Comparison of ENCODE assay signal across 9 mouse cellular contexts in genomic region chr19:32954001-32954605, GRCm38 (mm10).
DNase-seq lines count a peak whose midpoint lies in the region; ATAC-seq and TF ChIP-seq lines count a peak whose summit lies in the region.
"Had no signal": no experiment of that assay in that cellular context is flagged by ENCODE, and none has a peak within 500 bp of the region (broad histone marks: within the 10 kb centered on the region; RNA-seq: fewer than 3 reads in every experiment).

No protein-coding gene starts in this region.

- no peaks in the 10 kb centered on the region for H3K36me3 ChIP-seq in forebrain, embryonic 11.5 days (ENCODE audit: control insufficient read depth, insufficient read depth, low read length)
- no peaks in the 10 kb centered on the region for H3K36me3 ChIP-seq in forebrain, embryonic 15.5 days
- H3K36me3 ChIP-seq in spleen, adult 2 months (ENCODE audit: control insufficient read depth, insufficient read depth, low read length): no peaks in the 10 kb centered on the region
- no peaks in the 10 kb centered on the region for H3K36me3 ChIP-seq in hindbrain, postnatal 0 days (ENCODE audit: insufficient read depth, low read length)
- no peaks in the 10 kb centered on the region for H3K36me3 ChIP-seq in megakaryocyte, embryonic 14.5 days (replicated peaks; ENCODE audit: low read length)
- H3K36me3 ChIP-seq: heart, embryonic 15.5 days had no signal

- ATAC-seq in forebrain, embryonic 11.5 days (replicated peaks; ENCODE audit: low FRiP score): peak; percentile 31; the same call in 1 of the 2 replicates
- no peak for ATAC-seq in forebrain, embryonic 15.5 days (replicated peaks)
- ATAC-seq in common myeloid progenitor, adult 5-6 weeks (replicated peaks; ENCODE audit: low read depth, poor library complexity, severe bottlenecking): peak; percentile 51
- peak; percentile 66; the same call in 1 of the 2 replicates for ATAC-seq in hindbrain, postnatal 0 days

- H3K4me1 ChIP-seq in forebrain, embryonic 11.5 days (replicated peaks; ENCODE audit: control insufficient read depth, insufficient read depth, low read length): 0 out of 2 replicates have a peak, but pooled peaks cover 9% of the 10 kb centered on the region
- peaks cover 6% of the 10 kb centered on the region; the same call in 1 of the 2 replicates for H3K4me1 ChIP-seq in forebrain, embryonic 15.5 days
- H3K4me1 ChIP-seq in spleen, adult 2 months (ENCODE audit: control insufficient read depth, insufficient read depth, insufficient read length): peaks cover 31% of the 10 kb centered on the region; the same call in 1 of the 2 replicates
- H3K4me1 ChIP-seq in hindbrain, postnatal 0 days (ENCODE audit: insufficient read depth, low read length): no peaks in the 10 kb centered on the region
- H3K4me1 ChIP-seq in megakaryocyte, embryonic 14.5 days: peaks cover 53% of the 10 kb centered on the region

- H3K27me3 ChIP-seq in forebrain, embryonic 11.5 days (ENCODE audit: control insufficient read depth, insufficient read depth, low read length): no peaks in the 10 kb centered on the region
- H3K27me3 ChIP-seq in forebrain, embryonic 15.5 days: no peaks in the 10 kb centered on the region
- H3K27me3 ChIP-seq in spleen, adult 2 months (ENCODE audit: control insufficient read depth, insufficient read depth, low read length): no peaks in the 10 kb centered on the region
- H3K27me3 ChIP-seq in hindbrain, postnatal 0 days (ENCODE audit: insufficient read depth, low read length): no peaks in the 10 kb centered on the region
- H3K27me3 ChIP-seq in megakaryocyte, embryonic 14.5 days (replicated peaks): peaks cover 21% of the 10 kb centered on the region
- H3K27me3 ChIP-seq: heart, embryonic 15.5 days had no signal

- no peaks in the 10 kb centered on the region for H3K9me3 ChIP-seq in forebrain, embryonic 11.5 days (ENCODE audit: control insufficient read depth, low read length)
- H3K9me3 ChIP-seq in forebrain, embryonic 15.5 days: no peaks in the 10 kb centered on the region
- no peaks in the 10 kb centered on the region for H3K9me3 ChIP-seq in hindbrain, postnatal 0 days (ENCODE audit: low read length)
- H3K9me3 ChIP-seq in megakaryocyte, embryonic 14.5 days: no peaks in the 10 kb centered on the region
- H3K9me3 ChIP-seq: heart, embryonic 15.5 days had no signal

- H3K9ac ChIP-seq in forebrain, embryonic 11.5 days (ENCODE audit: low read length): no peak overlapping the region
- H3K9ac ChIP-seq in forebrain, embryonic 15.5 days (replicated peaks): no peak overlapping the region
- H3K9ac ChIP-seq in hindbrain, postnatal 0 days (replicated peaks; ENCODE audit: low read length): no peak overlapping the region
- H3K9ac ChIP-seq: heart, embryonic 15.5 days had no signal

- 48% methylated on average over 4 of the region's 4 CpGs for WGBS in forebrain, embryonic 11.5 days
- WGBS in forebrain, embryonic 15.5 days: 32% methylated on average over 4 of the region's 4 CpGs
- 14% methylated on average over 4 of the region's 4 CpGs for WGBS in spleen, adult 2 months
- WGBS in hindbrain, postnatal 0 days: 35% methylated on average over 4 of the region's 4 CpGs

- no peak overlapping the region for H3K4me2 ChIP-seq in forebrain, embryonic 11.5 days (ENCODE audit: low read depth, low read length, severe bottlenecking)
- H3K4me2 ChIP-seq in forebrain, embryonic 15.5 days (replicated peaks): no peak overlapping the region
- no peak overlapping the region for H3K4me2 ChIP-seq in hindbrain, postnatal 0 days (ENCODE audit: low read depth, low read length)
- H3K4me2 ChIP-seq: heart, embryonic 15.5 days had no signal

- H3K27ac ChIP-seq in forebrain, embryonic 11.5 days (ENCODE audit: low read depth, low read length): no peak overlapping the region
- H3K27ac ChIP-seq in forebrain, embryonic 15.5 days (replicated peaks): no peak overlapping the region
- peak overlapping the region; percentile 77 for H3K27ac ChIP-seq in spleen, adult 2 months (ENCODE audit: insufficient read depth, low read length)
- no peak overlapping the region for H3K27ac ChIP-seq in hindbrain, postnatal 0 days
- H3K27ac ChIP-seq: heart, embryonic 15.5 days had no signal

- DNase-seq in forebrain, embryonic 11.5 days (ENCODE audit: low spot score): no peak
- peak in 1 of 2 experiments; percentile 44 for DNase-seq in spleen, adult 2 months (ENCODE audit: low read depth in 1 of 2, low spot score in 2 of 2)
- no peak for DNase-seq in spleen, postnatal 14 days (ENCODE audit: low spot score in 2 of 2)
- peak; percentile 65 for DNase-seq in hindbrain, postnatal 0 days (ENCODE audit: low spot score)
- peak; percentile 56 for DNase-seq in thymus, postnatal 4 days

- H3K4me3 ChIP-seq in forebrain, embryonic 11.5 days (ENCODE audit: low read depth, low read length): no peak overlapping the region
- H3K4me3 ChIP-seq in forebrain, embryonic 15.5 days: no peak overlapping the region
- no peak overlapping the region for H3K4me3 ChIP-seq in spleen, adult 2 months (ENCODE audit: extremely low read depth, insufficient read depth, insufficient read length)
- H3K4me3 ChIP-seq in hindbrain, postnatal 0 days (ENCODE audit: low read length): no peak overlapping the region
- H3K4me3 ChIP-seq in megakaryocyte, embryonic 14.5 days (replicated peaks): peak overlapping the region; percentile 35
- H3K4me3 ChIP-seq: heart, embryonic 15.5 days had no signal

- no peak for TF ChIP-seq POLR2A in spleen, adult 2 months (IDR thresholded peaks at IDR 0.05; ENCODE audit: low read depth, low read length)

- peak; percentile 40; the same call in 1 of the 2 replicates for TF ChIP-seq CTCF in spleen, adult 2 months (IDR thresholded peaks at IDR 0.05; ENCODE audit: extremely low read depth, insufficient read depth, insufficient read length, insufficient replicate concordance)
- TF ChIP-seq CTCF in hindbrain, postnatal 0 days (IDR thresholded peaks at IDR 0.05; ENCODE audit: low read depth): peak; percentile 67

Comparison
In these comparisons a context has a peak if more than half of its experiments do, and no peak if none do; other contexts are left out.
1. DNase-seq: peak in hindbrain, postnatal 0 days (single experiment) and thymus, postnatal 4 days (single experiment); none in forebrain, embryonic 11.5 days (single experiment) and spleen, postnatal 14 days (0 of 2).